Mouse (Mus musculus) embryonic facial prominence, embryonic 14.5 days (tissue): Measurements from ENCODE around the gene Xylt1. TPM values are rescaled to one million over a fixed set of nuclear protein-coding genes. Genes with fewer than 3 reads are reported as not detected.

Experiments
- ATAC-seq: fragments of 200-750 bp; cut with Nextera tagmentation; 2 replicates; pipeline ENCODE4 v1.8.0; 2017; ENCODE audit warnings: low read depth, moderate number of reproducible peaks, moderate TSS enrichment
- DNase-seq: peaks from one replicate; pipeline ENCODE4 v3.0.0-alpha.2; 2015; ENCODE audit warnings: low spot score
- H3K27ac ChIP-seq: fragments of 300-500 bp; sonication (generic); replicated peaks from 2 replicates; pipeline ENCODE4 v1.5.1; 2014; ENCODE audit warnings: low read depth, mild to moderate bottlenecking, low read length, moderate library complexity
- H3K27me3 ChIP-seq: fragments of 300-500 bp; sonication (generic); replicated peaks from 2 replicates; pipeline ENCODE4 v1.6.1; 2014; ENCODE audit warnings: low read length; ENCODE audit not compliant: control insufficient read depth, insufficient read depth
- H3K36me3 ChIP-seq: fragments of 300-500 bp; sonication (generic); 2 replicates; pipeline ENCODE4 v1.6.1; 2014; ENCODE audit warnings: low read length, mixed read lengths; ENCODE audit not compliant: control insufficient read depth, insufficient read depth
- H3K4me1 ChIP-seq: fragments of 300-500 bp; sonication (generic); 2 replicates; pipeline ENCODE4 v1.6.1; 2014; ENCODE audit warnings: antibody characterized with exemption, low read length; ENCODE audit not compliant: control insufficient read depth, insufficient read depth
- H3K4me2 ChIP-seq: fragments of 300-500 bp; sonication (generic); 2 replicates; pipeline ENCODE4 v1.6.1; 2014; ENCODE audit warnings: low read depth, mild to moderate bottlenecking, low read length, moderate library complexity, mixed read lengths
- H3K4me3 ChIP-seq: fragments of 300-500 bp; sonication (generic); 2 replicates; pipeline ENCODE4 v1.5.1; 2014; ENCODE audit warnings: low read depth, mild to moderate bottlenecking, low read length
- H3K9ac ChIP-seq: fragments of 300-500 bp; sonication (generic); 2 replicates; pipeline ENCODE4 v1.6.1; 2014; ENCODE audit warnings: low read depth, mild to moderate bottlenecking, low read length, moderate library complexity, mixed read lengths
- H3K9me3 ChIP-seq: fragments of 300-500 bp; sonication (generic); 2 replicates; pipeline ENCODE4 v1.6.1; 2016; ENCODE audit warnings: low read length; ENCODE audit not compliant: control insufficient read depth
- WGBS: fragments of 180-500 bp; shearing (Covaris S2); extraction: QIAGEN DNeasy Blood & Tissue Kit; methylation state at CpG from one replicate; pipeline ENCODE4 v1.1.7; 2014; 5-methylcytosine and 5-hydroxymethylcytosine counted together
- polyA plus RNA-seq: library from polyadenylated mRNA; unstranded; fragments of >200 nt; fragmentation: Nextera tagmentation; extraction: Ambion mirVana; gene quantifications from 2 replicates; pipeline ENCODE4 v1.2.1, GENCODE M21; 2014

Gene Xylt1
- polyA plus RNA-seq, 1 experiment from 2014 or later = 3.0 TPM

- 48% methylated on average over 11 of the region's 11 CpGs for WGBS
- no peak overlapping the region for H3K27ac ChIP-seq
- H3K36me3 ChIP-seq = no peaks in the 10 kb centered on the region
- H3K9me3 ChIP-seq = no peaks in the 10 kb centered on the region
- no peak overlapping the region for H3K9ac ChIP-seq
- H3K4me2 ChIP-seq = no peak overlapping the region
- ATAC-seq (no peak), DNase-seq (no peak)
- H3K4me3 ChIP-seq = no peak overlapping the region
- H3K4me1 ChIP-seq = 0 out of 2 replicates have a peak, but pooled peaks cover 3% of the 10 kb centered on the region
- H3K27me3 ChIP-seq = no peaks in the 10 kb centered on the region
Measured at GRCm38 (mm10) chr7:117420836-117421566, 40.2 kb downstream of the Xylt1 start.

- no peaks in the 10 kb centered on the region for H3K36me3 ChIP-seq
- no peak overlapping the region for H3K4me3 ChIP-seq
- peaks cover 9% of the 10 kb centered on the region; the same call in 1 of the 2 replicates for H3K4me1 ChIP-seq
- no peak overlapping the region for H3K27ac ChIP-seq
- H3K4me2 ChIP-seq = no peak overlapping the region
- H3K27me3 ChIP-seq = no peaks in the 10 kb centered on the region
- no peak overlapping the region for H3K9ac ChIP-seq
- ATAC-seq (no peak), DNase-seq (no peak)
- no peaks in the 10 kb centered on the region for H3K9me3 ChIP-seq
- 82% methylated on average over 4 of the region's 4 CpGs for WGBS
Measured at GRCm38 (mm10) chr7:117424841-117425240, 44.1 kb downstream of the Xylt1 start.

GRCm38 (mm10) chr7:117426366-117426765 lies 45.6 kb downstream of the Xylt1 start:
- H3K4me1 ChIP-seq = peaks cover 6% of the 10 kb centered on the region; the same call in 1 of the 2 replicates
- no peak overlapping the region for H3K27ac ChIP-seq
- H3K4me2 ChIP-seq = no peak overlapping the region
- ATAC-seq (no peak), DNase-seq (no peak)
- no peaks in the 10 kb centered on the region for H3K36me3 ChIP-seq
- no peak overlapping the region for H3K4me3 ChIP-seq
- H3K9me3 ChIP-seq = no peaks in the 10 kb centered on the region
- H3K9ac ChIP-seq = no peak overlapping the region
- H3K27me3 ChIP-seq = no peaks in the 10 kb centered on the region
- 86% methylated on average over 4 of the region's 4 CpGs for WGBS

GRCm38 (mm10) chr7:117428690-117429224 lies 48.0 kb downstream of the Xylt1 start:
- peaks cover 10% of the 10 kb centered on the region; the same call in 1 of the 2 replicates for H3K4me1 ChIP-seq
- H3K9me3 ChIP-seq = no peaks in the 10 kb centered on the region
- 32% methylated on average over 8 of the region's 8 CpGs for WGBS
- DNase-seq (peak; percentile 65), ATAC-seq (no peak)
- H3K4me3 ChIP-seq = no peak overlapping the region
- H3K4me2 ChIP-seq = no peak overlapping the region
- no peak overlapping the region for H3K9ac ChIP-seq
- no peaks in the 10 kb centered on the region for H3K27me3 ChIP-seq
- no peak overlapping the region for H3K27ac ChIP-seq
- H3K36me3 ChIP-seq = no peaks in the 10 kb centered on the region

- peaks cover 10% of the 10 kb centered on the region; the same call in 1 of the 2 replicates for H3K4me1 ChIP-seq
- H3K9ac ChIP-seq = no peak overlapping the region
- no peak for DNase-seq
- WGBS = 65% methylated on average over 5 of the region's 5 CpGs
- H3K36me3 ChIP-seq = no peaks in the 10 kb centered on the region
- no peaks in the 10 kb centered on the region for H3K27me3 ChIP-seq
- no peak overlapping the region for H3K4me3 ChIP-seq
- H3K4me2 ChIP-seq = no peak overlapping the region
- H3K9me3 ChIP-seq = no peaks in the 10 kb centered on the region
- no peak overlapping the region for H3K27ac ChIP-seq
- ATAC-seq = no peak
Measured at GRCm38 (mm10) chr7:117429483-117429882, 48.7 kb downstream of the Xylt1 start.

- Histone ChIP-seq H3K4me3 (no peak overlapping the region), H3K27ac (no peak overlapping the region), H3K9me3 (no peaks in the 10 kb centered on the region), H3K36me3 (no peaks in the 10 kb centered on the region), H3K4me1 (peaks cover 10% of the 10 kb centered on the region), H3K4me2 (no peak overlapping the region), H3K9ac (no peak overlapping the region), H3K27me3 (no peaks in the 10 kb centered on the region)
- DNase-seq (no peak), ATAC-seq (no peak)
- WGBS = 79% methylated on average over 3 of the region's 3 CpGs
Measured at GRCm38 (mm10) chr7:117429895-117430294, 49.1 kb downstream of the Xylt1 start.

GRCm38 (mm10) chr7:117430361-117430935 lies 49.7 kb downstream of the Xylt1 start:
- WGBS = 91% methylated on average over 5 of the region's 5 CpGs

GRCm38 (mm10) chr7:117433641-117434040 lies 52.9 kb downstream of the Xylt1 start:
- Histone ChIP-seq H3K27me3 (no peaks in the 10 kb centered on the region), H3K9ac (no peak overlapping the region), H3K4me1 (peaks cover 9% of the 10 kb centered on the region), H3K27ac (peak overlapping the region; percentile 67; the same call in 1 of the 2 replicates), H3K4me2 (no peak overlapping the region), H3K36me3 (no peaks in the 10 kb centered on the region), H3K4me3 (no peak overlapping the region), H3K9me3 (no peaks in the 10 kb centered on the region)
- WGBS = 65% methylated on average over 9 of the region's 9 CpGs
- ATAC-seq (0 out of 2 replicates have a peak, but pooled peaks have one; percentile 31), DNase-seq (peak; percentile 76)

More at GRCm38 (mm10) chr7:117430361-117430935, 49.7 kb downstream of the Xylt1 start:
- H3K27ac ChIP-seq = no peak overlapping the region
- no peaks in the 10 kb centered on the region for H3K9me3 ChIP-seq
- H3K4me3 ChIP-seq = no peak overlapping the region
- no peaks in the 10 kb centered on the region for H3K36me3 ChIP-seq
- no peaks in the 10 kb centered on the region for H3K27me3 ChIP-seq
- peaks cover 10% of the 10 kb centered on the region for H3K4me1 ChIP-seq
- no peak for DNase-seq
- no peak overlapping the region for H3K4me2 ChIP-seq
- no peak overlapping the region for H3K9ac ChIP-seq
- no peak for ATAC-seq
